Mouse (Mus musculus) ES-Bruce4 (cell line): Measurements from ENCODE around the gene Cand1.

Experiments
- CTCF ChIP-seq: IDR thresholded peaks from one replicate; pipeline ENCODE4 v1.8.1; 2011; ENCODE audit warnings: low read depth, low read length
- EP300 ChIP-seq: IDR thresholded peaks from 2 replicates; pipeline ENCODE4 v1.6.1; 2011; ENCODE audit warnings: low read depth, low read length; ENCODE audit not compliant: insufficient read depth

- no peak for TF ChIP-seq CTCF
- TF ChIP-seq EP300 = no peak
These were observed 23.0 kb upstream of the Cand1 start for GRCm38 (mm10) chr10:119262821-119263220.
